Mouse (Mus musculus) layer of hippocampus, adult 18-20 months (tissue): ENCODE measurements at regions not wholly inside any gene's neighbourhood (a gene's known extent, or its start where the extent isn't known, plus 50 kb on each side); places are given as distances from the start of the nearest gene placed in this dataset.

Experiments used
- DNase-seq, 2 experiments: peaks; one replicate each; pipeline ENCODE4 v3.0.0; 2022; ENCODE audit warnings: low spot score in 2 of 2

DNA sequence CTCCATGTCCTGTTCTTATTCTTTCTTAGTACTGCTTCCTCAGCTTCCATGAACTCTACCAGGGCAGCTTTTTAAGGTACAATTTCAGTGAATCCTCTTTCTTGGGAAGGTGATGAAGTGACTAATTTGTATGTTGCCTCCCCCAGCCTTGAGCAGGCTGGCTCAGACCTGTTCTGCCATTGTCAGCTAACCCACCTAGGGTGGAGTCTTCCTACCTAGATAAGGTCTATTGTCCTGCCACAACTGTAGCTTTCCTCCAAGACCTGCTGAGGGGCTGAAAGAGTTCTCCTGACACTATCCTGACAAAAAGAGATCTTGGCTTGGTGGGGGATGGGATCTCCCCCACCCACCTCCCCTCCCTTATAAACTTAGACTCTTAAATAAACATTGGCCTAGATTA lies 1540.3 kb upstream of the Gm38303 start:
- no peak for DNase-seq

DNA sequence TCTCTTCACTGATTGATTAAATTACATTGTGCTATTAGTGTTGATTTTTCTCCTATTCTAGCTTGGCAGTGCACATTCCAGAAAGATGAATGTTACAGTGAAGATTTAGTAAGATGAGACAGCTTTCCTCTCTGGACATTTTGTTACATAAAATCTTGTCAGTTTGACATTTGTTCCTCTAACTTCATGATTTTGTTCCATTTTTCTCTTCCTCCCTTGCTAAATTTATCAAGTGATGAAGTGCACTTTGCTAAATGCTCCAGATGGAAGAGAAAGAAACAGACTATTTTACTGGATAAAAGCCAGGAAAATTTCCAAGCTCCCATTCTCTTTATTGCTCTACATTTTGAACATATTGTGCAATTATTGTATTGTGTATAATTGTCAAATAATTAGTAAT lies 1533.9 kb upstream of the Gm38303 start:
- peak in 1 of 2 experiments; percentile 20 for DNase-seq
